Mouse (Mus musculus) retina, postnatal 7 days (tissue): Measurements from ENCODE around the gene Zrsr1.

Source experiments
- DNase-seq: peaks from one replicate; pipeline ENCODE4 v3.0.0-alpha.2; 2012; ENCODE audit warnings: low read depth, low spot score

Gene Zrsr1

GRCm38 (mm10) chr11:23008824-23009200 lies 37.0 kb downstream of the Zrsr1 start:
- no peak for DNase-seq

- DNase-seq = no peak
These were observed 41.3 kb downstream of the Zrsr1 start for GRCm38 (mm10) chr11:23013096-23013495.

GRCm38 (mm10) chr11:23013580-23014294 lies 41.9 kb downstream of the Zrsr1 start:
- no peak for DNase-seq

GRCm38 (mm10) chr11:23014996-23015395 lies 43.2 kb downstream of the Zrsr1 start:
- no peak for DNase-seq

- no peak for DNase-seq
These were observed 46.1 kb downstream of the Zrsr1 start for GRCm38 (mm10) chr11:23017943-23018342.

GRCm38 (mm10) chr11:23020116-23020770 lies 48.4 kb downstream of the Zrsr1 start:
- no peak for DNase-seq

- DNase-seq = no peak
These were observed 49.0 kb downstream of the Zrsr1 start for GRCm38 (mm10) chr11:23020841-23021240.

- DNase-seq = no peak
These were observed 51.4 kb downstream of the Zrsr1 start for GRCm38 (mm10) chr11:23023155-23023554.

GRCm38 (mm10) chr11:23024169-23024568 lies 52.4 kb downstream of the Zrsr1 start:
- DNase-seq = no peak
